Mouse (Mus musculus): Measurements from ENCODE around the gene Gnat1.

The Gnat1 gene

DNA sequence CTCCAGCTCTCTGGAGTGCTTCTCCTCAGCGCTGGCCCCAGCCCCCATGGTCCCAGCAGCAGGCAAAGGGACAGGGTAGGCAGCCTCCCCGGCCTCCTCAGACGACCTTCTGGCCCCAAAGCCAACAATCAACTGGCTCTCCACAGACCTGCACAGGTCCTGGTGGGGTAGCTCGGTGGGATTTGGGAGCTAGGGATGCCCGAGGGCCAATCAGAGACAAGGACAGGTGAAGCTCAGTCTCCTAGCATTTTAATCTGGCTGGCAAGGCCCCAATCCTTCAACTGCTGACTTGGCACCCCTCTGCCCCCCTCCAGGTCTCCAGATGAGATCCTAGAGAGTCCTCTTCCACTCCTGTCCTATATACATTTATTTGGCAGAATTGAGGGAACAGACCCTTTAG lies at the start of gene Gnat1:
Gene Gnat1 (minus strand): TSS at position 212 of the 400 bp plus-strand sequence.
- DNase-seq (ENCODE audit: low read depth, low spot score) = no peak

DNA sequence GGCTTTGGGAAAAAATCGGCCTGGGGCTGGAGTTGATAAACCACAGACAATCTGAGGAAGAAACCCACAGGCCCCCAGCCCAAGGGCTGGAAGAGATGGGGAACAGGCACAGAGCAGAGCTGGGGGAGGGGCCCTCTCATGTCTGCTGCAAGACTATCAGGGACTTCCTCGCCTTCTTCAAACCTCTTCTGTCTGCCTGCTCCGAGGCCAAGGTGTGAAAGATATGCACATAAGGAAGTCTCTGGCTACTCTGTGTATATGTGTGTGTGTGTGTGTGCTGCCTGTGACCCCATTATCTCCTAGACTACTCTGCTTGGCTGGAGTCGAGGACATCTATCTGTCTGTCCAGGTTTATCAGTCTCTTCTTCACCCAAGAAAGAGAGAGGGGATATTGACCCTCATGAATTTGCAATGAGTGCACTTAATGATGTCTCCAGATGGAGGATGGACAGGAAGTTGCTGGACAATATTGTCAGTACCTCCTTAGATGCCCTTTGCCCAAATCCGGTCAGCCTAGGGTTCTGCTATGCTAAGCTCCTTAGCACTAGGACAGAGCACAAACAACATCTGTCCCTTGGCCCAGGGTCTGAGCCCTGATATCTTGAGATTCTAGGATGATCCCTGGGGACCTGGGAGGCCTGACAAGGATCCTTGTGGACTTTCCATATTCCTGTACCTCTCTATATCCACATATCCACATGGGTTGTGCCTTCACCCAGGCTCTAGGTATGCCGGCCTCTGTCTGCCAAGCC lies 49.6 kb upstream of the Gnat1 start:
- no peak for DNase-seq (ENCODE audit: low read depth, low spot score)

DNA sequence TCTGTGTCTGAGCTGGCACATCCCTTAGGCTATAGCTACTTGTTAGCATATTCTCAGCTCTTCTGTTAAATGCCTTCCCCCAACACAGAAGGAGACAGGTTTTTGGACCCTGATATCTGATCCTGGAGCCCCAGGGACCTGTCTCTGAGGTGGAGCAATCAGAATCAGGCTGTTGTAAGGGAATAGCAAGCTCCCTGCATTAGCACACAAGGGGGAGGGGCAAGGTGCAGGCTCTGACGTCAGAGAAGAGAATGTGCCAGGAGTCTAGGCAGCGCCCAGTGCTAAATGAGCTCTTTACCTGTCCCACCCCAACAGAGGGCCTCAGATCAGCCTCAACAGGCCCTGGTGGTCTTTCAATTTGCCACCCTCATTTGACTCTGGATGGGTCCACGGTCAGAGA lies 47.5 kb upstream of the Gnat1 start:
- DNase-seq (ENCODE audit: low read depth, low spot score) = no peak

DNA sequence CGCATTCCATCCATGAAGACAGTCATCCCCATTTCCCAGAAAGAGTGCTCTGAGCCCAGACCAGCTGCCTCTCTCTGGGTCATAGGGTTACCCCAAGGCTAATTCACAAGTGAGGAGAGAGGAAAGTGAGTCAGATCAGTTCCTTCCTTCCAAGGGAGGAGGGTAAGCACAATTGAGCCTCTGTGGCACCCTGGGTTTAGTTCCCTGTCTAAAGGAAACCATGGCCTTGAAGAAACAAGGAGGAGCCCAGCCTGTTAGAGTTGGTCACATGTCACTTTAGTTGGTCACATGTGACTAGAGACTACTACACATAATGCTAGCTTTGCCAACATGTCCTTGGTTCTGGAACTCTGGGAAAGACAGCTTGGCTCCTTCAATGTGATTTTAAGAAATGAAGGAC lies 45.3 kb upstream of the Gnat1 start:
- no peak for DNase-seq (ENCODE audit: low read depth, low spot score)

DNA sequence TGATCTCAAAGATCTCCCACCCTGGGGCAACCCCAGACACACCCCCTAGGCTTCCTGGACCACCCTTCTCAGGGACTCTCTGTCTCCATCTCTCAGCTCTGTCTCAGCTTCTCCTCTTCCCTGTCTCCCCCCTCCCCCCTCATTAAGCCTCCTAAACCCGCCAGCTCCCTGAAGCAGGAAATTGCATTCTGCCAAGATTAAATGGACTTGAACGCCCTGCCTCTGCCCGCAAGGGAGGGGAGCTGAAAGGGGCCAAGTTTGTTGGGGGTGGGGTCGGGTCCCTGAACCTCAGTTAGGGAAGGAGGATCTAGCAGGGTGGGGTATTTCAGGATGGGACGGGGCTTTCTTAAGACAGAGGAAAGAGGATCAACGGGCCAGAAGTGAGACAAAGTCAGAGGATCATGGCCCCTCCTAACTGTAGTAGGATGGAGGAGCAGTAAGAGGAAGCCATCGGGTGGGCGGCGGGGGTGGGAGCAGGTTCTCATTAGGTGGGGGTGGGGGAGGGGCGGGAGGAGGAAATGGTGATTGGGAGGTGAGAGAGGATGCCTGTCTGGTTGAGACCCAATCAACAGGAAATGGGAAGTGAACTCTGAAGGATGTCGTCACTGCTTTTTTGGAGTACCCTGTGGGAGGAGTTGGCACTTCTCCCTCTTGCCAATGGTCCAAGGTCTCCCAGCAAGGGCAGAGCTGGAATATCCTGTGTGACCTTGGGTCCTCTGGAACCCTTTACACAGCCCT lies 44.5 kb upstream of the Gnat1 start:
- DNase-seq (ENCODE audit: low read depth, low spot score) = no peak

DNA sequence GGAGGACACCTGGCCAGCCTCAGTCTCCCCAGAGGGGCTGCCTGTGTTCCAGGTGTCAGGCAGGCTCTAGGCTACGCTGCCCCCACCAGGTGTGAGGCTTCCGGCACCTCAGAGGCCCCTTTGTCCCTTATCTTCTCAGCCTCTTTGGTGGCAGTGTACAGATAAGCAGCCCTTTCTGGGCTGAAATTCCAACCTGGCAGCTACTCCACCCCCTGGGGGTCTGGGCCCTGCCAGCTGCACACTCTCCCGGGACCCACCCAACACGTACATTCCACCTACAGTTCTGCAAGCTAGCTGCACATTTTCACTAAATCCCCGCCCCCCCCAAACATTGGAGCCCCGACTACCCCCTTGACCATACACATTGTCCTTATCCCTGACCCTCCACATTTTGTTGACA lies 43.8 kb upstream of the Gnat1 start:
- no peak for DNase-seq (ENCODE audit: low read depth, low spot score)

DNA sequence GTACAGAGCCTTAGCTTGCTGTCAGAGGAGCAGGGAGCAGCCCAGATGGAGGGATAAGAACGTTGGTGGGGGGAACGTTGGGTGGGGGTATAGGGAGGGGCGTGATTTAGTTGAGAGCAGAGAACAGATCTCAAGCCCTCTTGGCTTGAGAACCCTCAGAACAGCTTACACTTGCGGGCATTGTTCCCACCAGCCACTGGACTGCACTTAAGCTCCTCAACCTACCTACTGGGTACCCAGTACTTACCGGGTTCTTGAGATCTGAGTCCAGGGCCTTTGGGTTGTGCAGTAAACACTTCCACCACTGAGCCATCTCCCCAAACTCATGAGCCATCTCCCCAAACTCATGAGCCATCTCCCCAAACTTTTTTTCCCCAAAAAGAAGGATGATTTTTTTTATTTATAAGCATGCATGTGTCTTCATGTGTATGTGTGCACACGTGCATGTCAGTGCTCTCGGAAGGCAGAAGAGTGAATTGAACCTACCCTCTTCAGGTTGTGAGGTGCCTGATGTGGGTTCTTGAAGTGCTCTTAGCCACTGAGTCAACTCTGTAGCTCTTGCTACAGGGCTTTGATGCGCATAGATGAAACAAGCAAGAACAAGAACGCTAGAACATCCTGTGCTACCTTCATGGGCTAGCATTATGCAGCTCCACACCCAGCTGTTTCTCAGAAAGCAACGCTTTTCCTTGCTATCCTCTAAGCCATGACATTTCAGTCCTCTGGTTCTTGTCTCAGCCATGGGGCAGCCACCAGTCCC lies 39.4 kb upstream of the Gnat1 start:
- no peak for DNase-seq (ENCODE audit: low read depth, low spot score)

GRCm38 (mm10) chr9:107716951-107717350 lies 37.4 kb upstream of the Gnat1 start:
- no peak for DNase-seq (ENCODE audit: low read depth, low spot score)

DNA sequence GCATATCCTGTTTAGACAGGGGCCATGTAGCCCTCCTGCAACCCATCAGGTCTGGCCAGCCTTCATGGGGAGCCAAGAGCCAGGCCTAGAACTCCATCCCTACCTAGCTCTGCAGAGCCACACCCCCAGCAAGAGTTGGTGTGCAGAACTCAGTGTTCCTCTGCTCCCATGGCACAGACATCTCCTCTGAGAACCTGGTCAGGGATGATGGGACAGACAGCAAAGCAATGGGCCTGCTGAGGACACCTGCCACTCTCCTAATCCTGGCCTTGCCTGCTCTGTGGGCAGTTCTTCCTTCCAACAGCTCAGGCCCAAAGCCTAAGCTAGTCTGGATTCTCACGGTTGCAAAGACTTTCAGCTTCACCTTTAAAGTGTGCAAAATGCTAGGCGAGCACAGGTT lies 36.1 kb upstream of the Gnat1 start:
- no peak for DNase-seq (ENCODE audit: low read depth, low spot score)

GRCm38 (mm10) chr9:107714221-107714952 lies 34.9 kb upstream of the Gnat1 start:
- DNase-seq (ENCODE audit: low read depth, low spot score) = no peak

DNA sequence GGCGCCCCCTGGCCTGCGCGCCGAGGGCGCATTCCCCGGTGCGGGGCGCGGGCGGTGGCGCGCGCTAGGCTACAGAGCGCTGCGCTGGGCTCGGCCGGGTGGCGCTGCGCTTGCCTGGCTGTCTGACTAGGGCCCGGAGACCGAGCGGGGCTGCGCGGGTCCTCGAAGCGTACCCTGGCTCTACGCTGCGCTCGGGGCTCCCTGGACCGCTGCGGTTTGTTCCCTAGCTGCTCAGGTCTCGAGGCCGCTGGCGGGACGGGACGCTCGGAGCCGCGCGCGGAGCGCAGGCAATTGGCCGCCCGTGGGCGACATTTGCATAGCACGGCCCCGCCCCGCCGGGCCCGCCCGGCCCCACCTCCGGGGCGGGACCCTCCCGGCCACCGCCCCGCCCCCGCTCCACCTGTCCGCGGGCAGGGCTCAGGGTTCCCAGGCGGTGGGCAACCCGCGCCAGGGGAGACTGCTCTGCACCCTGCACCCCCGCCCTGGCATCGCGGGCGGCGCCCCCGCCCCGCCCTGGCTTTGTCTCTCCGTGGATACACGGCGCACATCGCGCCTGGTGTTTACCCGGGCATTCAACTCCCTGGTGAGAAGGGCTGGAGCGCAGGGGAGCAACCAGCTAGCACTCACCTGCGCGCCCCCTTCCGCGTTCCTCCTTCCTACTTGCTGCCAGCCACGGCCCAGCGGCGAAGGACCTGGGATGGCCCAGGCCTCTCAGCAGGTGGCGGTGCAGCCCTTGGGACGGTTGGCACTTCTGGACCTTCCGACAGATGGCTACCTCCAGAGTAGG lies 30.4 kb upstream of the Gnat1 start, which contains the start of gene Sema3f:
Gene Sema3f (minus strand): TSS at position 779 of the 787 bp plus-strand sequence.
- DNase-seq (ENCODE audit: low read depth, low spot score) = no peak

- no peak for DNase-seq (ENCODE audit: low read depth, low spot score)
These were observed 29.7 kb upstream of the Gnat1 start for GRCm38 (mm10) chr9:107709096-107709696.

DNA sequence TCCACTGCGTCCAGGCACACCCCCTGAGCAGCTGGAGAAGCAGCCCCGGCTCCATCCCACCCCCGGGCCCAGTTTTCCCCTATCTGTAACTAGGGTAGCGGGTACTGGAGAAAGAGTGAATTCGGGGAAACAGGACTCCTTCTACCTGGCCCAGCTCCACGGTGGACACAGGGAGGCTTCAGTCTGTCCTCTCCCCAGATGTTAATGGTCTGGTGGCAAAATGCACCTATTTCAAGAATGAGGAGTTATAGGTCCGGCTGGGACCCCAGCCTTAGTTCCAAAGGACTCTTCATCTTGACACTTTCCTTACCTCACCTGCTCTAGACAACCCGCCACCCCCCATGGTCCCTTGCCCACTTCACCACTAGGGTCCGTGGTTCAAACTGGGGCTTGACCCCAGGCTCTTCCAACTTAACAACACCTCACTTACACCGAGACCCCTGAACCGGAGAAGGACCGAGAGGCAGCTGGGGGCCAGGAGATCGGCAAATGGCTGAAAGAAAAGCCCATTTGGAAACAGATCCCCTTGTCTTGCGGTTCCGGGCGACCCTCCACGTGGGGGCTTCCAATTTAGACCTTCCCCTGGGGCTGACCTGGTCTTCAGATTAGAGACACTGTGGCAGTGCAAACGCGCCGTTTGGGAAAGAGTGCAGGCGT lies 29.1 kb upstream of the Gnat1 start:
- no peak for DNase-seq (ENCODE audit: low read depth, low spot score)

DNA sequence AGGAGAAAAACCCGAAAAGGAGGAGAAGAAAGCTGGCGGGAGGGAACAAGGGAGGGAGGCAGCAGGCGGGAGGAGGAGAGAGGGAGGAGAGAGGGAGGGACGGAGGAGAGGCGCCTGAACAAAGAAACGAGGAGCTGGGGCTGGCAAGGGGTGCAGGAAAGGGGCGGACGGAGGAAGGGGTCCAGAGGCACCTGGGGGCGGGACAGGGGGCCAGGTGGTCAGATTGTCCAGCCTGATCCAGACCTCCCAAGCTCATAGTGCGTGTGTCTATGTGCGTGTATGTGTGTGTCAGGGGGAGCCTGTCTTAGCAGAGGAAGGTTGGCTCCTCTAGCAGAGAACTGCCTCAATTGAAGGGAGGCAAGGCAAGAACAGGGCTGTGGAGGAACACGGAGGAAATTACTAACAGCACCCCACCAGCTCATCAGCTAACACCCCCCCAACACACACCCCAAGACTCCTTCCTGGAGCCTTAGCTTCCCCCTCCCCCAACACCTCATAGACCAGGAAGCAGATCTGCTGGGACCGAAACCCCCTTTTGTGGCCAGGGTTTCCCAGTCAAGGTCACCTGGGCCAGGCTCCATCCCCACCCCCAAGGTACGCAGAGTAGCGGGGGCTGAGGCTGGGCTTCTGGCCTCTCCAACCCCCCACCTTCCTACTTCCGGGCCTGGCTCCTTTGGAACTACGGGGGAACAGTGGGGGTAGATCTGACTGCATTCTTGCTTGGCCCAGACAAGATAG lies 28.4 kb upstream of the Gnat1 start:
- DNase-seq (ENCODE audit: low read depth, low spot score) = no peak

GRCm38 (mm10) chr9:107706781-107707211 lies 27.3 kb upstream of the Gnat1 start:
- DNase-seq (ENCODE audit: low read depth, low spot score) = no peak

GRCm38 (mm10) chr9:107703337-107704122 lies 24.0 kb upstream of the Gnat1 start:
- DNase-seq (ENCODE audit: low read depth, low spot score) = no peak

DNA sequence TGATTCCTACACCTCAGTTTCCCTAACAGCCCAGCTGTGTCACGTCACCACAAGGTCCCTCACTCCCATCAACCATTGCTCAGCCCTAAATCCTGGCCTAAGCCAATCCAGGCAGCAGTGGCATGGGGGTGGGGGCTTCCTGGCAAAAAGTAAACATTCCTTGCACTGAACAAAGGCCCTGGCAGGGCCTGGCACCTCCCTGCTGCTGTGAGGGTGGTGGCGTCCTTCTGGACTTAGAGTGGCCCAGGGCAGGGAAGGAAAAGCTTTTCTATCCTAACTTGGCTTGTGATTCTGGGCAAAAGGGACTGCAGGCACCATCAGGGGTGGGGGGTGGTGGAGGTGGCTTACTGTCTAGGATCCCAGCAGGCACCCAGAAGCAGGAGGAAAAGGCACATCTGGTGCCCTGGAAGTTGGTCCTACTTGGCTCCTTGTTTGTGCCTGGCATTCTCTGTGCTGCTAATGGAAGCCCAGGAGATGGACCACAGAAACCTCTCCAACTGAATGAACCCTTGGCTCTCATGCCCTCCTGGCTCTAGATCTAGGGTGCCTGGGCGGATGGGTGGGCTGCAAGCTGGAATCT lies 23.2 kb upstream of the Gnat1 start:
- DNase-seq (ENCODE audit: low read depth, low spot score) = no peak

DNA sequence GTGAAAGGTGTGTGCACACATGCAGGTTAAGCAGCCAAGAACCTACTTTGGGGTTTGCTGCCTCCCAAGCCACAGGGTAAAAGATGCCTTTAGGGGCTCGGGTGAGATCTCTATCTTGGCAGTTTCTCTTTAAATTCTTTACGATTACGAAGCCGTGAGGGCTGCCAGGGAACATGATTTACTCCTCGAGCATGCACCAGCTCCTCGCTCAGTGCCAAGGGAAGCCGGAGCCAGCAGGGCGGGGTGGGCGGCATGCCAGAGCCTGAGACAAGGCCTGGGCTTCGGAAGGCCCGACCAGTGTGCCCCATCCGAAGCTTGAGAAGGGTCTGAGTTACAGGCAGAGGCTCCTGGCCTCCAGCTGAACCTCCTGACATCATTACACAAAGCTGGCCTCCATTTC lies 22.1 kb upstream of the Gnat1 start:
- no peak for DNase-seq (ENCODE audit: low read depth, low spot score)
